Mouse (Mus musculus): ENCODE results near the gene Upk3bl.

- TF ChIP-seq CTCF (IDR thresholded peaks at IDR 0.05 in 2 of 3, conservative IDR thresholded peaks at IDR 0.05 in 1 of 3; ENCODE audit: control insufficient read depth in 1 of 3, insufficient read depth in 1 of 3, low read depth in 2 of 3, low read length in 3 of 3, poor library complexity in 1 of 3, severe bottlenecking in 1 of 3) (no peak), EP300 (IDR thresholded peaks at IDR 0.05; ENCODE audit: low read depth in 1 of 2, low read length in 2 of 2) (no peak), CHD1 (IDR thresholded peaks at IDR 0.05; ENCODE audit: low read depth, low read length) (no peak), USF1 (IDR thresholded peaks at IDR 0.05; ENCODE audit: low read depth, low read length) (no peak), E2F4 (IDR thresholded peaks at IDR 0.05; ENCODE audit: borderline replicate concordance, low read depth, low read length) (no peak), CHD2 (IDR thresholded peaks at IDR 0.05; ENCODE audit: low read length) (no peak), RCOR1 (IDR thresholded peaks at IDR 0.05; ENCODE audit: low read depth, low read length) (no peak), POLR2AphosphoS2 (IDR thresholded peaks at IDR 0.05; ENCODE audit: low read length) (no peak), MAZ (IDR thresholded peaks at IDR 0.05; ENCODE audit: low read depth, low read length) (no peak), USF2 (IDR thresholded peaks at IDR 0.05; ENCODE audit: borderline replicate concordance in 1 of 2, insufficient read depth in 1 of 2, low read depth in 1 of 2, low read length in 2 of 2) (no peak), MAX (IDR thresholded peaks at IDR 0.05; ENCODE audit: low read length) (no peak), MYC (IDR thresholded peaks at IDR 0.05; ENCODE audit: low read depth, low read length) (no peak), MYB (IDR thresholded peaks at IDR 0.05; ENCODE audit: low read depth, low read length) (no peak)
Observed at GRCm38 (mm10) chr5:136034868-136035267, 19.4 kb upstream of the Upk3bl start.

All from MEL (cell line).